Mouse (Mus musculus) thymus, adult 2 months (tissue): ENCODE measurements around the gene Kcnt2.

Experiments
- CTCF ChIP-seq: fragments of 200-500 bp; IDR thresholded peaks from 2 replicates; pipeline ENCODE4 v1.5.1; 2012; ENCODE audit warnings: mild to moderate bottlenecking, control low read depth, low read length, moderate library complexity, borderline replicate concordance; ENCODE audit not compliant: control insufficient read depth, poor library complexity, insufficient read depth; ENCODE audit errors: extremely low read depth
- POLR2A ChIP-seq: fragments of 200-500 bp; IDR thresholded peaks from 2 replicates; pipeline ENCODE4 v1.6.1; 2012; ENCODE audit warnings: mild to moderate bottlenecking, low read length, control low read depth, moderate library complexity; ENCODE audit not compliant: control insufficient read depth, poor library complexity, insufficient read depth; ENCODE audit errors: extremely low read depth

- TF ChIP-seq POLR2A (no peak), CTCF (no peak)
Observed at GRCm38 (mm10) chr1:140266643-140267286, 20.8 kb downstream of the Kcnt2 start.
